Mouse (Mus musculus): ENCODE data around the gene Grip2.

DNA sequence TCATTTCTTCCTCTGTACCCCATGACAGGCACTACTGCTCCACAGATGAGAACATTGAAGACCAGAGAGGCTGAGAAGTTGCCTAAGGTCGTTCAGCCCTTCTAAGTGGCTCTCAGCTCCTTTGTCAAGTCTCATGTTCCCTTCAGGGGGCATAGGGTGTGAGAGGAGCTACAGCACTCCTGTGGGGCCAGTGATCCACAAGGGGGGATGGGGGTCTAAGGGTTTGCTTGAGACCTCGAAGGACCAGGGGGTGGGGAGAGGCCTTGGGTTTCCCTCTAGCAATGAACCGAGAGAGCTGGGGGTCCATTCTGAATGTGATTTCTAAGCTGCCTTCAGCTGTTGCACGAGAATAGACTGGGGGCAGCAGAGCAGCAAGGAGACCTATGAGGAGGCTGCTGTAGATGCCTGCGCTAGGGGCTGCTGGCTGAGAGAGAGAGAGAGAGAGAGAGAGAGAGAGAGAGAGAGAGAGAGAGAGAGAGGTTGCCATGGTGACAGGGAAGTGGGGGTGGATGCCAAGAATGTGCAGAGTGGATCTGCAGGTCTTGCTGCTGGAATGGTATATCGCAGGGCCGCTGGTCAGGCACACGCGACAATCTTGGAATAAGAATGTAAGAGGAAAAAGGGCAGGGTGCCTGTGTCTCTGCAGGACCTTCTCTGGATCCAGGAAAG is 107.1 kb downstream of the Grip2 start:
- no peak for TF ChIP-seq CTCF (IDR thresholded peaks at IDR 0.05; ENCODE audit: control insufficient read depth, insufficient read depth, insufficient replicate concordance, low read depth, low read length)
- no peak for TF ChIP-seq POLR2A (IDR thresholded peaks at IDR 0.05; ENCODE audit: control insufficient read depth, low read depth, low read length)
